9 mouse cellular contexts compared by ENCODE assay signal in the genomic region with DNA sequence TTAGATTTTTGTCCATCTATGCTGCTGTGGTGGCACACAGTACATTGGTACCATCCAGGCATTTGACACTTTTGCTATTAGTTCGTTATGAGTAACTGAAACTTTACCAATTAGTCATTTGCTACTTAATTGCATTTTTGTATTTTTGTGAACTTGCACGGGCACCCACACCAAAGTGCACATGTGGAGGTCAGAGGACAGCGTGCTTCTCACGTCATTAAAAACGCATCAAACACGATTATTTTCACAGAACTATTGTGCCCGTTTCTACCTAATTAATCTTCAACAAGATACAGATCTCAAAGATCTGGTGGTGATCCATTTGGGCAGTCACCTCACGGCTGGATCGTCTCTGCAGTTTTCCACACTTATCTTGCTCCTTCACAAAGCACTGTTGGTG.
DNase-seq lines count a peak whose midpoint lies in the region; ATAC-seq lines count a peak whose summit lies in the region.
"Had no signal": no experiment of that assay in that cellular context is flagged by ENCODE, and none has a peak within 500 bp of the region (broad histone marks: within the 10 kb centered on the region; RNA-seq: fewer than 3 reads in every experiment).

No protein-coding gene starts in this region.

- H3K9ac ChIP-seq in forebrain, embryonic 13.5 days, result no peak overlapping the region
- no peak overlapping the region; the same call in 1 of the 2 replicates for H3K9ac ChIP-seq in forebrain, embryonic 11.5 days (ENCODE audit: low read length)
- no peak overlapping the region for H3K9ac ChIP-seq in kidney, embryonic 15.5 days
- no peak overlapping the region for H3K9ac ChIP-seq in embryonic facial prominence, embryonic 12.5 days
- no peak overlapping the region for H3K9ac ChIP-seq in limb, embryonic 13.5 days
- H3K9ac ChIP-seq: liver, embryonic 14.5 days had no signal

- DNase-seq in forebrain, embryonic 11.5 days (ENCODE audit: low spot score), result no peak
- no peak for DNase-seq in kidney, postnatal 4 days
- DNase-seq in spleen, postnatal 4 days (ENCODE audit: low spot score in 2 of 2), result no peak

- H3K4me1 ChIP-seq in forebrain, embryonic 13.5 days, result peaks cover 52% of the 10 kb centered on the region
- peaks cover 18% of the 10 kb centered on the region for H3K4me1 ChIP-seq in forebrain, embryonic 11.5 days (replicated peaks; ENCODE audit: control insufficient read depth, insufficient read depth, low read length)
- H3K4me1 ChIP-seq in kidney, embryonic 15.5 days, result peaks cover 43% of the 10 kb centered on the region
- H3K4me1 ChIP-seq in embryonic facial prominence, embryonic 12.5 days, result peaks cover 39% of the 10 kb centered on the region
- H3K4me1 ChIP-seq in limb, embryonic 13.5 days, result peaks cover 40% of the 10 kb centered on the region

- peaks cover 10% of the 10 kb centered on the region for H3K27me3 ChIP-seq in forebrain, embryonic 13.5 days
- H3K27me3 ChIP-seq in forebrain, embryonic 11.5 days (ENCODE audit: control insufficient read depth, insufficient read depth, low read length), result peaks cover 2% of the 10 kb centered on the region; the same call in 1 of the 2 replicates
- H3K27me3 ChIP-seq in kidney, embryonic 15.5 days, result peaks cover 20% of the 10 kb centered on the region; the same call in 1 of the 2 replicates
- peaks cover 12% of the 10 kb centered on the region; the same call in 1 of the 2 replicates for H3K27me3 ChIP-seq in embryonic facial prominence, embryonic 12.5 days
- H3K27me3 ChIP-seq in limb, embryonic 13.5 days, result peaks cover 20% of the 10 kb centered on the region

- H3K36me3 ChIP-seq in forebrain, embryonic 13.5 days (ENCODE audit: poor library complexity, severe bottlenecking), result no peaks in the 10 kb centered on the region
- H3K36me3 ChIP-seq in forebrain, embryonic 11.5 days (ENCODE audit: control insufficient read depth, insufficient read depth, low read length), result no peaks in the 10 kb centered on the region
- no peaks in the 10 kb centered on the region for H3K36me3 ChIP-seq in kidney, embryonic 15.5 days
- no peaks in the 10 kb centered on the region for H3K36me3 ChIP-seq in embryonic facial prominence, embryonic 12.5 days
- H3K36me3 ChIP-seq in limb, embryonic 13.5 days, result no peaks in the 10 kb centered on the region

- H3K4me2 ChIP-seq in forebrain, embryonic 13.5 days, result peak overlapping the region; percentile 61
- H3K4me2 ChIP-seq in forebrain, embryonic 11.5 days (ENCODE audit: low read depth, low read length, severe bottlenecking), result no peak overlapping the region
- H3K4me2 ChIP-seq in kidney, embryonic 15.5 days, result peak overlapping the region; percentile 76
- H3K4me2 ChIP-seq in embryonic facial prominence, embryonic 12.5 days (replicated peaks), result peak overlapping the region; percentile 55; the same call in 1 of the 2 replicates
- peak overlapping the region; percentile 62 for H3K4me2 ChIP-seq in limb, embryonic 13.5 days (replicated peaks)

- H3K9me3 ChIP-seq in forebrain, embryonic 13.5 days (replicated peaks), result no peaks in the 10 kb centered on the region
- H3K9me3 ChIP-seq in forebrain, embryonic 11.5 days (ENCODE audit: control insufficient read depth, low read length), result no peaks in the 10 kb centered on the region
- no peaks in the 10 kb centered on the region for H3K9me3 ChIP-seq in kidney, embryonic 15.5 days (replicated peaks)
- no peaks in the 10 kb centered on the region for H3K9me3 ChIP-seq in embryonic facial prominence, embryonic 12.5 days
- H3K9me3 ChIP-seq in limb, embryonic 13.5 days, result no peaks in the 10 kb centered on the region

- H3K4me3 ChIP-seq in forebrain, embryonic 13.5 days, result no peak overlapping the region
- no peak overlapping the region for H3K4me3 ChIP-seq in forebrain, embryonic 11.5 days (ENCODE audit: low read depth, low read length)
- H3K4me3 ChIP-seq in kidney, embryonic 15.5 days (replicated peaks), result no peak overlapping the region
- H3K4me3 ChIP-seq in embryonic facial prominence, embryonic 12.5 days, result no peak overlapping the region
- no peak overlapping the region for H3K4me3 ChIP-seq in limb, embryonic 13.5 days

- ATAC-seq in forebrain, embryonic 13.5 days, result no peak
- no peak for ATAC-seq in forebrain, embryonic 11.5 days (replicated peaks; ENCODE audit: low FRiP score)
- ATAC-seq in kidney, embryonic 15.5 days (replicated peaks; ENCODE audit: low FRiP score), result no peak
- no peak for ATAC-seq in embryonic facial prominence, embryonic 12.5 days (ENCODE audit: insufficient number of reproducible peaks, insufficient read depth, low FRiP score, low TSS enrichment)
- no peak for ATAC-seq in limb, embryonic 13.5 days (ENCODE audit: low FRiP score, low read depth)
- no peak for ATAC-seq in activated CD4-positive, CD25-positive, alpha-beta regulatory T cell, adult 4 months

- WGBS in forebrain, embryonic 13.5 days, result 12% methylated on average over 9 of the region's 9 CpGs
- WGBS in forebrain, embryonic 11.5 days, result 15% methylated on average over 9 of the region's 9 CpGs
- WGBS in kidney, embryonic 15.5 days, result 10% methylated on average over 9 of the region's 9 CpGs
- 24% methylated on average over 9 of the region's 9 CpGs for WGBS in embryonic facial prominence, embryonic 12.5 days
- 11% methylated on average over 9 of the region's 9 CpGs for WGBS in limb, embryonic 13.5 days

- no peak overlapping the region for H3K27ac ChIP-seq in forebrain, embryonic 13.5 days
- H3K27ac ChIP-seq in forebrain, embryonic 11.5 days (ENCODE audit: low read depth, low read length), result no peak overlapping the region
- peak overlapping the region; percentile 87; the same call in 1 of the 2 replicates for H3K27ac ChIP-seq in kidney, embryonic 15.5 days
- no peak overlapping the region for H3K27ac ChIP-seq in embryonic facial prominence, embryonic 12.5 days
- H3K27ac ChIP-seq in limb, embryonic 13.5 days, result no peak overlapping the region
- H3K27ac ChIP-seq: liver, embryonic 14.5 days had no signal
